Mouse (Mus musculus): ENCODE measurements around the gene Abca9. TPM values are rescaled to one million over a fixed set of nuclear protein-coding genes. Genes with fewer than 3 reads are reported as not detected.

Abca9 gene
- polyA plus RNA-seq, 1 experiment = 2.2 TPM

GRCm38 (mm10) chr11:110157059-110157458 is 10.9 kb downstream of the Abca9 start:
- no peaks in the 10 kb centered on the region for H3K4me1 ChIP-seq (ENCODE audit: control insufficient read depth, insufficient read depth, low read length)
- WGBS = 56% methylated on average over 6 of the region's 6 CpGs
- DNase-seq = no peak
- TF ChIP-seq POLR2A (IDR thresholded peaks at IDR 0.05; ENCODE audit: borderline replicate concordance, extremely low read depth, low read depth, low read length) (no peak), CTCF (IDR thresholded peaks at IDR 0.05; ENCODE audit: insufficient read depth, low read length) (no peak)
- no peak overlapping the region for H3K4me3 ChIP-seq (replicated peaks; ENCODE audit: extremely low read depth, low read depth, low read length)

- DNase-seq = no peak
- WGBS = 87% methylated on average over 11 of the region's 11 CpGs
Measured at GRCm38 (mm10) chr11:110155985-110156384, 12.0 kb downstream of the Abca9 start.

GRCm38 (mm10) chr11:110147640-110148039 is 20.4 kb downstream of the Abca9 start:
- DNase-seq = no peak
- H3K4me1 ChIP-seq (ENCODE audit: control insufficient read depth, insufficient read depth, low read length) = no peaks in the 10 kb centered on the region
- no peak overlapping the region for H3K4me3 ChIP-seq (replicated peaks; ENCODE audit: extremely low read depth, low read depth, low read length)
- TF ChIP-seq CTCF (IDR thresholded peaks at IDR 0.05; ENCODE audit: insufficient read depth, low read length) (no peak), POLR2A (IDR thresholded peaks at IDR 0.05; ENCODE audit: borderline replicate concordance, extremely low read depth, low read depth, low read length) (no peak)
- whole genome bisulfite sequencing = 89% methylated on average over 5 of the region's 5 CpGs

More at GRCm38 (mm10) chr11:110155985-110156384, 12.0 kb downstream of the Abca9 start:
- TF ChIP-seq CTCF (IDR thresholded peaks at IDR 0.05; ENCODE audit: insufficient read depth, low read length) (no peak), POLR2A (IDR thresholded peaks at IDR 0.05; ENCODE audit: borderline replicate concordance, extremely low read depth, low read depth, low read length) (no peak)
- no peaks in the 10 kb centered on the region for H3K4me1 ChIP-seq (ENCODE audit: control insufficient read depth, insufficient read depth, low read length)
- no peak overlapping the region for H3K4me3 ChIP-seq (replicated peaks; ENCODE audit: extremely low read depth, low read depth, low read length)

GRCm38 (mm10) chr11:110145421-110145820 is 22.6 kb downstream of the Abca9 start:
- Histone ChIP-seq H3K4me1 (ENCODE audit: control insufficient read depth, insufficient read depth, low read length) (no peaks in the 10 kb centered on the region), H3K4me3 (replicated peaks; ENCODE audit: extremely low read depth, low read depth, low read length) (no peak overlapping the region)
- no peak for DNase-seq
- TF ChIP-seq CTCF (IDR thresholded peaks at IDR 0.05; ENCODE audit: insufficient read depth, low read length) (no peak), POLR2A (IDR thresholded peaks at IDR 0.05; ENCODE audit: borderline replicate concordance, extremely low read depth, low read depth, low read length) (no peak)
- 53% methylated on average over 11 of the region's 11 CpGs for WGBS

GRCm38 (mm10) chr11:110130760-110131159 is 37.2 kb downstream of the Abca9 start:
- H3K4me1 ChIP-seq (ENCODE audit: control insufficient read depth, insufficient read depth, low read length) = no peaks in the 10 kb centered on the region
- TF ChIP-seq POLR2A (IDR thresholded peaks at IDR 0.05; ENCODE audit: borderline replicate concordance, extremely low read depth, low read depth, low read length) = no peak
- no peak for TF ChIP-seq CTCF (IDR thresholded peaks at IDR 0.05; ENCODE audit: insufficient read depth, low read length)
- WGBS = 51% methylated on average over 5 of the region's 5 CpGs
- no peak for DNase-seq
- H3K4me3 ChIP-seq (replicated peaks; ENCODE audit: extremely low read depth, low read depth, low read length) = no peak overlapping the region

GRCm38 (mm10) chr11:110111137-110111536 is 56.9 kb downstream of the Abca9 start:
- TF ChIP-seq CTCF (IDR thresholded peaks at IDR 0.05; ENCODE audit: insufficient read depth, low read length) (no peak), POLR2A (IDR thresholded peaks at IDR 0.05; ENCODE audit: borderline replicate concordance, extremely low read depth, low read depth, low read length) (no peak)
- no peak overlapping the region for H3K4me3 ChIP-seq (replicated peaks; ENCODE audit: extremely low read depth, low read depth, low read length)
- 44% methylated on average over 4 of the region's 4 CpGs for WGBS
- no peak for DNase-seq
- no peaks in the 10 kb centered on the region for H3K4me1 ChIP-seq (ENCODE audit: control insufficient read depth, insufficient read depth, low read length)

GRCm38 (mm10) chr11:110101437-110101836 is 66.6 kb downstream of the Abca9 start:
- H3K4me3 ChIP-seq (replicated peaks; ENCODE audit: extremely low read depth, low read depth, low read length) = no peak overlapping the region
- H3K4me1 ChIP-seq (ENCODE audit: control insufficient read depth, insufficient read depth, low read length) = no peaks in the 10 kb centered on the region
- no peak for TF ChIP-seq POLR2A (IDR thresholded peaks at IDR 0.05; ENCODE audit: borderline replicate concordance, extremely low read depth, low read depth, low read length)
- no peak for TF ChIP-seq CTCF (IDR thresholded peaks at IDR 0.05; ENCODE audit: insufficient read depth, low read length)
- WGBS = 79% methylated on average over 7 of the region's 7 CpGs
- DNase-seq = no peak

GRCm38 (mm10) chr11:110098901-110099300 is 69.1 kb downstream of the Abca9 start:
- 48% methylated on average over 4 of the region's 4 CpGs for WGBS
- DNase-seq = no peak
- Histone ChIP-seq H3K4me1 (ENCODE audit: control insufficient read depth, insufficient read depth, low read length) (no peaks in the 10 kb centered on the region), H3K4me3 (replicated peaks; ENCODE audit: extremely low read depth, low read depth, low read length) (no peak overlapping the region)
- TF ChIP-seq POLR2A (IDR thresholded peaks at IDR 0.05; ENCODE audit: borderline replicate concordance, extremely low read depth, low read depth, low read length) (no peak), CTCF (IDR thresholded peaks at IDR 0.05; ENCODE audit: insufficient read depth, low read length) (no peak)

GRCm38 (mm10) chr11:110097465-110097864 is 70.5 kb downstream of the Abca9 start:
- H3K4me1 ChIP-seq (ENCODE audit: control insufficient read depth, insufficient read depth, low read length) = no peaks in the 10 kb centered on the region
- 54% methylated on average over 6 of the region's 6 CpGs for WGBS
- no peak for TF ChIP-seq CTCF (IDR thresholded peaks at IDR 0.05; ENCODE audit: insufficient read depth, low read length)
- no peak for TF ChIP-seq POLR2A (IDR thresholded peaks at IDR 0.05; ENCODE audit: borderline replicate concordance, extremely low read depth, low read depth, low read length)
- H3K4me3 ChIP-seq (replicated peaks; ENCODE audit: extremely low read depth, low read depth, low read length) = no peak overlapping the region
- DNase-seq = no peak

GRCm38 (mm10) chr11:110095858-110096257 is 72.1 kb downstream of the Abca9 start, which contains the start of gene Abca8a:
TSS of gene Abca8a (minus strand) at chr11:110095978.
- Histone ChIP-seq H3K4me1 (ENCODE audit: control insufficient read depth, insufficient read depth, low read length) (no peaks in the 10 kb centered on the region), H3K4me3 (replicated peaks; ENCODE audit: extremely low read depth, low read depth, low read length) (peak within 1 kb of the TSS; percentile 57)
- DNase-seq = no peak
- 54% methylated on average over 5 of the region's 5 CpGs for WGBS
- TF ChIP-seq POLR2A (IDR thresholded peaks at IDR 0.05; ENCODE audit: borderline replicate concordance, extremely low read depth, low read depth, low read length) (no peak), CTCF (IDR thresholded peaks at IDR 0.05; ENCODE audit: insufficient read depth, low read length) (no peak)
